Mouse (Mus musculus): ENCODE measurements around the gene Mycbpap.

DNA sequence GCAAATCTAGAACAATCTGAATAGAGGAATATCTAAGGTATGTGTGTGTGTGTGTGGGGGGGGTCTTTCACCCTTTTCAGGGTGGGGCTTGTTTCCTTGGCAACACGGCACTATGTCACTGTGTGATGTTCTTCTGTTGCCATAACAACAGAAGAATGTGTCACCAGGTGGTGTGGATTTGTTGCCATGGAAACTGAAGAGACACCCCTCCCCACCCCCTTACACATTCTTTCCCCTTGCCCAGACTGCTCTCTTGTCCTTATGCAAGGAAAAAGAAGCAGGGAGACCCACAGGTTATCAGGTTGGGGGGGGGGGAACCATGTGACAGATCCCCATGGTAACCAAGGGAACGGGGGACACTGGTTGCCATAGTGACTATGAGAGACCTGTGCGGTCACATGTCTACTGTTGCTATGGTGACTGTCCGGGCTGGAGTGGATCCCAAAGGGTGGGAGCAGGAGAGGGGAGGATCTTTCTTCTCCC is 52.9 kb downstream of the Mycbpap start:
- TF ChIP-seq CTCF (conservative IDR thresholded peaks at IDR 0.05; ENCODE audit: low read length) (no peak), POU5F1 (IDR thresholded peaks at IDR 0.05; ENCODE audit: borderline replicate concordance, low read length) (no peak)

Data from E14TG2a.4 (cell line).